Mouse (Mus musculus): ENCODE results near the gene Klrg1. TPM values are rescaled to one million over a fixed set of nuclear protein-coding genes. Genes with fewer than 3 reads are reported as not detected.

Gene Klrg1
- total RNA-seq (2021) = under 1 TPM; 0.35 to 0.40 TPM

DNA sequence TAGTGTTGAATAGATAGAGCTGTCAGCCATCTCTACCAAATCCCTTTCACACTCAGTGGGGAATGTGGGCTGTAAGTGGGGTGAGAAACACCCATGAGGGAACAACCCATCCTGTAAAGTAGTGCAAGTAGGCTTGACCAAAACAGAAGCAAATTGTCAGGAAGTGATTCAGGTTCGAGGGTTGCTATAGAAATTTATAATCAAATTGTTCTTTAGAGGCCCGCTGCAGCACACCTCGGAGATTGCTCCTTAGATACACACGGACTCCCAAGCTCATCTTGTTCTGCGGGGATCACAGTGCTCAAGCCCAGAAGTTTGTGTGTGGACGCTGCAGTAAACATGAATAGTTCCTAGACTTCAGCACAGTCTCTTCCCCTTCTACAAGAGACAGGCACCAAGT lies at the start of gene Klrg1:
Klrg1 (minus strand) TSS at position 101 of the 400 bp plus-strand sequence.
- no peak for DNase-seq

- DNase-seq = no peak
These were observed 42.8 kb upstream of the Klrg1 start for GRCm38 (mm10) chr6:122325361-122325975.

- DNase-seq = no peak
These were observed 36.0 kb upstream of the Klrg1 start for GRCm38 (mm10) chr6:122318726-122319125.

- DNase-seq = no peak
These were observed 27.6 kb upstream of the Klrg1 start for GRCm38 (mm10) chr6:122310187-122310820.

GRCm38 (mm10) chr6:122309446-122309960 lies 26.8 kb upstream of the Klrg1 start:
- DNase-seq = no peak

- peak; percentile 96 to 98 for DNase-seq
These were observed 26.1 kb upstream of the Klrg1 start, which contains the start of gene M6pr for GRCm38 (mm10) chr6:122308505-122309393. Gene M6pr, plus strand, starts transcription at chr6:122308720.

- no peak for DNase-seq
These were observed 25.4 kb upstream of the Klrg1 start for GRCm38 (mm10) chr6:122308136-122308504.

GRCm38 (mm10) chr6:122306707-122307106 lies 24.0 kb upstream of the Klrg1 start:
- no peak for DNase-seq

- DNase-seq = no peak
These were observed 22.3 kb upstream of the Klrg1 start for GRCm38 (mm10) chr6:122304790-122305555.

GRCm38 (mm10) chr6:122304355-122304754 lies 21.7 kb upstream of the Klrg1 start:
- peak; percentile 70 to 76 for DNase-seq

DNA sequence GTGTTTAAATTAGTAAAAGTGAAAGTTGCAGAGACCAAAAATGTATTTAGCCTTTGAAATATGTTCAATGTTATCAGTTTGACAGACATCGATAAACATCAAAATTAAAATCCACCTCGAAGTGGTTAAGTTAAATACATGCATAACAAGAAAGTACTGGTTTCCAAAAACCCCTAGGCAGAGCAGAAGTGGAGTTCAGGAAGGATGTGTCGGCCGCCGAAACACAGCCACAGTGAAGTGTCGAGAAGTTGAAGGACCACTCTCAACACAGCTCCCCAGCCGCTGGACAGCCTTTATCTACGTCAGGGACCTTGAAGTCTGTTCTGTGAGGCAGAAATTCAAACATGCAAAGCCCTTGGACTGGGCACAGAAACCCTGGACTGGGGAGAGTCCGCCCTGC lies 20.8 kb upstream of the Klrg1 start:
- no peak for DNase-seq

DNA sequence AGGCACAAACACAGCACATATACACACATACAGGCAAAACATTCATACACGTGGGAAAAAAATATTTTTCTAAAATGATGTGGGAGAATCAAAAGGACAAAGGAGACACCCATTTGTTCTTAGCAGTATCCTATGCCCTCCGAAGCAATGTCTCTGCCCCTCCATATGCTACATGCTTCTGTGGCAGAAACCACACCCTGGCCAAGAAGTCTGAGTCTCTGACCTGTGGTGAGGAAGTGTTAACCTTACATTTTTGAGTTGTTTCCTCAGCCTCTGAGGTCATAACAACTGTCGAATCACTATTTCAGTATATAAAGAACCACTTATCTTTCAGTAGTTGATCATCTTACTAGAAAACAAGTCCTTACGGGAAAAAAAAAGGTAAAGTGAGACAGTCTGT lies 20.0 kb upstream of the Klrg1 start:
- no peak for DNase-seq

GRCm38 (mm10) chr6:122302121-122302520 lies 19.4 kb upstream of the Klrg1 start:
- no peak for DNase-seq

- no peak for DNase-seq
These were observed 17.0 kb upstream of the Klrg1 start for GRCm38 (mm10) chr6:122299621-122300133.

DNA sequence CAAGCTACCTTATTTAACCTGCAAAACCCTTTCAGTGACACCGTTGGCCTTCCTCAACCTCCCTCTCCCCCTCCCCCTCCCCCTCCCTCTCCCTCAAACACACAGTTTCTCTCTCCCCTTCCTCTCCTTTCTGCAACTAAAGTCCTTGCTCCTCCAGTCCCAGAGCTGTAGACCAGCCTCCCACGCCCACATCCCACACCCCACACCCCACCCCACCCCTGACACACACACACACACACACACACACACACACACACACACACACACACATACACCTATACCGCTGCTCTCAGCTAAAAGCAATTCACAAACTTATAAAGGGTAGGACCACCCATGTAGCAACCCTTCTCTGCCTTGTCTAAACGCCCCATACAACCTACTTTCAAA lies 15.5 kb upstream of the Klrg1 start:
- no peak for DNase-seq

DNA sequence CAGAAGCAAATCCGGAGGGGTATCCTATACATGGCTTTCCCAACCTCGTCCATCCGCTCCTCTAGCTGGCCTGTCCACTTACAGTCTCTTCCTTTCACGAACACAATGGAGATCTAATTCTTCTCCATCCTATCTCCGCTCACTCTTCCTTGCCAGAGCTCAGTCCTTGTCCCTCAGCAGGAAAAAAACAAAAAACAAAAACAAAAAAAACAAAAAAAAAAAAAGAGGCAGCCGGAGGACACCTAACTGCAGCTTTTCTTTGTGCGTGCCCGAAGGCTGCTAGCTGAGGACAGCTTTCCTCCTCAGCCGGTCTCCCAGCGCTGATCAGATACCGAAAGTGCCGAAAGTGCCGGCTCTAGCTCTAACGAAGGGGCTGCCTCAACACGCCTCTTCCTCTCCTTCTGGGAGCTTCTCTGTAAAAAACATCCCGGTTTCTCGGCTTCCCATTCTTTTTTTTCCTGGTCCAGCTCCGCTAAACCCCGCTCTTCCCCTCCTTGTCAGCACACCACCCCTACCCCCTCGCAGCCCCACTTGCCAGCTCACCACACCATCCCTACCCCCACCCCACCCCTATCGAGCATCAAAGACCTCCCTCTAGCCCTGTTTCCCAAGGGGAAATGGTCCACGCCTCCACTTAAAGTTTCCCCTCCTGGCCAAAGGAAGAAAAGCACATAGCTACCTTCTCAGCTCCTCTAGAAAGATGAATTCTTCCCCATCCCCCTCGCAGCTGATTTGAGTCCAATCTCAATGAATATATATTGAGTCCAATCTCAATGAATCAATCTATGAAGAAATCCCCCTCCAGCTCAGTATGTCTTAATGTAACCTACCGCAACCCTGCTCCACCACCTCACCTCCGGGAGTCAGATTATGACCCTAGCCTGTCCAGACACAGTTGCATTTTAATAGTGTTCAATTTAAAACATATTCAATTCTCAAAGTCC lies 14.9 kb upstream of the Klrg1 start:
- peak in 1 of 2 experiments; percentile 10 for DNase-seq

- no peak for DNase-seq
These were observed 14.2 kb upstream of the Klrg1 start for GRCm38 (mm10) chr6:122296918-122297278.

GRCm38 (mm10) chr6:122295242-122295641 lies 12.6 kb upstream of the Klrg1 start:
- no peak for DNase-seq

DNA sequence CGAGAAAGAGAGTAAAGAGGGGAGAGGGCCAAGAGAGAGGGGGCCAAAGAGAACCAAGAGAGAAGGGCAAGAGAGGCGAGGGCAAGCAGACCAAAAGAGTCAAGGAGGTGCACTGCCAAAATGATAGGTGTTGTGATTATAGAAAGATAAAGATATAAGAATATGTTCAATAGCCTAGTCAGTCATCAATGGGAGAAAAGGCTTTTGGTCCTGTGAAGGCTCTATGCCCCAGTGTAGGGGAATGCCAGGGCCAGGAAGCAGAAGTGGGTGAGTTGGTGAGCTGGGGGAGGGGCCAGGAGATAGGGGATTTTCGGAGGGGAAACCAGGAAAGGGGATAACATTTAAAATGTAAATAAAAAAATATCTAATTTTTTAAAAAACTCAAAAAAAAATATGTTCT lies 11.6 kb upstream of the Klrg1 start:
- no peak for DNase-seq

DNA sequence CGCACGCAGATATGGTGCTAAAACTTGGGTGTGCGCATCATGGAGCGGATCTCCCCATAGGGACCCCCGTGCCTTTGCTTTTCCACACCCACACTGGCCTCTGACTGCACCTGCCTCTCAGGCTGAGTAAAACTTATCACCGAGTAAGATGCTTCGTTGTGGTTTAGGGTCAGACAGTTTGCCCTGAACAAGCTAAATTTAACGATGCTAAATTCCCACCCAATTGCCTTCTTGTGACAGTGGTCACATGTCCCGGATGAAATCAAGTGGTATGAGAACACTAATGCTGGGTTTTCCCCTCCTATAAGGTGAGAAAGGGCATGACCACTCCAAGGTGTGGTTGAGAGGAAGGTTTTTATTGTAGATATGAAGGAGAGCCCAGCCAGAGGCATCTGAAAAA lies 11.1 kb upstream of the Klrg1 start:
- DNase-seq = no peak

DNA sequence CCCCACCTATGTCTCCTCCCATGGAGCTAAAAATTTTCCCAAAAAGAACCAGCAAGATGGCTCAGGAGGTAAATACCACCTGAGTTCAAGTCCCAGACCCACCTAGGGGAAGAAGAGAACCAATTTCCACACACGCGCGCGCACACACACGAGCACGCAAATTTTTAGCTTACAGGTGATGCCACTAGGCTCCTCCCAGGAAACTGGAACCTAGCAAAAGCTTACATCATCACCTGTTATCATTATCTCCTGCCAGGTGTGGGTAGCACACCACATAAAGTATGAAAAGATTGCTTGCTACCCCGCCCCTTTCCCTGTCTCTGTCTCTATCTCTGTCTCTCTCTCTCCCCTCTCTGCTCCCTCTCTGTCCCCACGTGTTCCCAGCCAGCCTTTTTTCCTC lies 10.4 kb upstream of the Klrg1 start:
- no peak for DNase-seq
